Mouse (Mus musculus): ENCODE results near the gene Gucy2g. TPM values are rescaled to one million over a fixed set of nuclear protein-coding genes. Genes with fewer than 3 reads are reported as not detected.

Gucy2g gene
- total and polyA plus RNA-seq, 3 experiments, result not detected

DNA sequence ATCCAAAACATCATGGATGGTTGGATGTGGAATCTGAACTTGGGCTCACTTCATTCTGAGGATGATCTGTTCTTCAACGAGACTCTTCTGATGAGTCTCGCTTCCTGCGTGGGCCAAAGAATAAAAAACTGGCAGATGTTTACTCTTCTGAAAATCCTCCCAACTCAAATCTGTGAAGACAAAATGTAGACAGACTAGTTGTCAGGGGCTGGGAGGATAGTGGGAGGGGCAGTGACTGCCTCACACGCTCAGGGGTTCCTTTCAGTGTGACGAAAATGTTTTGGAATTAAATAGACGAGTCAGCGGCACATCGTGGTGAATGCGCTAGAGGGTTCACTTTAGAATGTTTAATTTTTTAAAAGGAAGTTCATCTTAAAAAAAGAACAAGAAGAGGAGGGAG is 15.1 kb upstream of the Gucy2g start:
- Histone ChIP-seq H3K4me1 (ENCODE audit: control insufficient read depth in 1 of 2, insufficient read depth in 2 of 2) (peaks cover 34 to 60% of the 10 kb centered on the region in 2 experiments), H3K9me3 (replicated peaks; ENCODE audit: low read length) (peaks cover 4% of the 10 kb centered on the region), H3K9ac (ENCODE audit: insufficient read depth, low read depth) (peak overlapping the region; percentile 41), H3K27ac (ENCODE audit: insufficient read depth, low read depth) (no peak overlapping the region; the same call in 1 of the 2 replicates), H3K79me2 (replicated peaks; ENCODE audit: control insufficient read depth, extremely low read depth, insufficient read depth, poor library complexity, severe bottlenecking) (peaks cover 64% of the 10 kb centered on the region), H3K4me3 (replicated peaks in 1 of 3; ENCODE audit: low read depth in 2 of 3, low read length in 2 of 3, poor library complexity in 1 of 3) (no peak overlapping the region), H3K4me2 (ENCODE audit: insufficient read depth, low read depth, poor library complexity, severe bottlenecking) (peak overlapping the region; percentile 69), H3K36me3 (replicated peaks in 1 of 2; ENCODE audit: control insufficient read depth in 1 of 2, insufficient read depth in 1 of 2, low read length in 1 of 2) (peaks cover 0 to 42% of the 10 kb centered on the region in 2 experiments), H3K27me3 (replicated peaks) (no peaks in the 10 kb centered on the region)
- DNase-seq (ENCODE audit: extremely low read depth), result no peak
- TF ChIP-seq NELFE (IDR thresholded peaks at IDR 0.05; ENCODE audit: low read depth, low read length), result no peak
- TF ChIP-seq POLR2A (IDR thresholded peaks at IDR 0.05; ENCODE audit: low read depth, low read length), result no peak
- TF ChIP-seq IRF4 (IDR thresholded peaks at IDR 0.05; ENCODE audit: low read depth, low read length), result no peak
- TF ChIP-seq HCFC1 (IDR thresholded peaks at IDR 0.05; ENCODE audit: low read depth, low read length), result no peak
- in situ Hi-C loops (cut with MboI; ENCODE audit: low pct_ligation_motif_present, low pct_unique_long_range_greater_than_20kb, low sequenced_read_pairs), result loop anchor here (5.0 kb wide), 1 partner anchor 41 kb away; no protein-coding TSS in a partner anchor
- dilution Hi-C loops (cut with MboI; ENCODE audit: extremely low pct_ligation_motif_present, extremely low pct_unique_long_range_greater_than_20kb, low sequenced_read_pairs), result no loop called here

DNA sequence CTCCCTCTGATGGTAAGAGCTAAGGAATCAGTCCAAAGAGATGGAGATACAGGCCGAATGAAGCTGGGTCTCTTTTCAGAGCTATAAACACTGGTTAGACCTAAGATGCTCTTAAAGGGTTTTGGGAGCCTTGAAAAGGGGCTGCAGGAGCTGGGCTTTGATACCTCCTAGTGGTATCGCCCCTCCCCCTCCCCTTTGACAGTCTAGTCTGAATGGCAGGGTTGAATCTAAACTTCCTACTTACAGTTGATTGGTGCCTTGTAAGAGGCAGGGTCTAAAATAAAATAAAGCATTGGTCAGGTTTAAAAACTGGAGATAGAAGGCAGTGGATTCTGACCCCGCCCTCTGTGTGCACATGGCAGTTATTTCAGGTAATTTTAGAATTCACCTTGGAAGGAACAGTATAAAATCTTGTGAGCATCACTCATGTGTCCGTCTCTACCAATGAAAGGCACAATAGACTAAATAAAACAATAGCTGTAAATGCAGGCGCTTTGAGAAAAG is 13.5 kb upstream of the Gucy2g start:
- Histone ChIP-seq H3K4me1 (ENCODE audit: control insufficient read depth in 1 of 2, insufficient read depth in 2 of 2) (peaks cover 24 to 45% of the 10 kb centered on the region in 2 experiments), H3K9me3 (replicated peaks; ENCODE audit: low read length) (peaks cover 4% of the 10 kb centered on the region), H3K27ac (ENCODE audit: insufficient read depth, low read depth) (peak overlapping the region; percentile 71; the same call in 1 of the 2 replicates), H3K27me3 (replicated peaks) (no peaks in the 10 kb centered on the region), H3K9ac (ENCODE audit: insufficient read depth, low read depth) (peak overlapping the region; percentile 79), H3K79me2 (replicated peaks; ENCODE audit: control insufficient read depth, extremely low read depth, insufficient read depth, poor library complexity, severe bottlenecking) (peaks cover 52% of the 10 kb centered on the region), H3K4me2 (ENCODE audit: insufficient read depth, low read depth, poor library complexity, severe bottlenecking) (peak overlapping the region; percentile 93), H3K4me3 (replicated peaks in 1 of 3; ENCODE audit: low read depth in 2 of 3, low read length in 2 of 3, poor library complexity in 1 of 3) (peak overlapping the region; percentile 70 to 96 (median 93)), H3K36me3 (replicated peaks in 1 of 2; ENCODE audit: control insufficient read depth in 1 of 2, insufficient read depth in 1 of 2, low read length in 1 of 2) (peaks cover 0 to 32% of the 10 kb centered on the region in 2 experiments)
- in situ Hi-C loops (cut with MboI; ENCODE audit: low pct_ligation_motif_present, low pct_unique_long_range_greater_than_20kb, low sequenced_read_pairs), result loop anchor here (5.0 kb wide), 1 partner anchor 43 kb away; no protein-coding TSS in a partner anchor
- DNase-seq (ENCODE audit: extremely low read depth), result peak; percentile 93
- dilution Hi-C loops (cut with MboI; ENCODE audit: extremely low pct_ligation_motif_present, extremely low pct_unique_long_range_greater_than_20kb, low sequenced_read_pairs), result no loop called here
- TF ChIP-seq EP300 (IDR thresholded peaks at IDR 0.05; ENCODE audit: low read length) (no peak), MAFK (IDR thresholded peaks at IDR 0.05; ENCODE audit: insufficient replicate concordance, low read length) (no peak), POLR2A (IDR thresholded peaks at IDR 0.05; ENCODE audit: low read depth, low read length) (peak; percentile 70), TCF12 (IDR thresholded peaks at IDR 0.05; ENCODE audit: low read depth, low read length) (peak; percentile 78), ZC3H11A (IDR thresholded peaks at IDR 0.05; ENCODE audit: low read depth, low read length) (no peak), POLR2AphosphoS2 (IDR thresholded peaks at IDR 0.05; ENCODE audit: low read depth, low read length) (no peak), BHLHE40 (IDR thresholded peaks at IDR 0.05; ENCODE audit: low read depth, low read length) (no peak), CTCF (conservative IDR thresholded peaks at IDR 0.05 in 1 of 2, IDR thresholded peaks at IDR 0.05 in 1 of 2; ENCODE audit: low read depth in 2 of 2, low read length in 2 of 2) (no peak), RCOR1 (conservative IDR thresholded peaks at IDR 0.05; ENCODE audit: low read depth, low read length) (no peak), NELFE (IDR thresholded peaks at IDR 0.05; ENCODE audit: low read depth, low read length) (peak; percentile 52; the same call in 1 of the 2 replicates), RAD21 (IDR thresholded peaks at IDR 0.05; ENCODE audit: low read depth, low read length) (no peak), KAT2A (IDR thresholded peaks at IDR 0.05; ENCODE audit: insufficient replicate concordance, low read length) (0 out of 2 replicates have a peak, but pooled peaks have one; percentile 34), USF2 (conservative IDR thresholded peaks at IDR 0.05; ENCODE audit: low read depth, low read length) (no peak), ELF1 (IDR thresholded peaks at IDR 0.05; ENCODE audit: low read depth, low read length) (peak; percentile 70), ZKSCAN1 (IDR thresholded peaks at IDR 0.05; ENCODE audit: borderline replicate concordance, low read depth, low read length) (no peak), MAX (IDR thresholded peaks at IDR 0.05; ENCODE audit: low read length) (peak; percentile 91), TBP (conservative IDR thresholded peaks at IDR 0.05; ENCODE audit: low read depth, low read length) (peak; percentile 92), ZMIZ1 (IDR thresholded peaks at IDR 0.05; ENCODE audit: low read depth, low read length) (no peak; the same call in 1 of the 2 replicates), MEF2A (IDR thresholded peaks at IDR 0.05; ENCODE audit: borderline replicate concordance, low read depth, low read length) (peak; percentile 54; the same call in 1 of the 2 replicates), PAX5 (IDR thresholded peaks at IDR 0.05; ENCODE audit: low read length) (no peak), JUN (IDR thresholded peaks at IDR 0.05; ENCODE audit: insufficient read depth, low read depth, low read length) (0 out of 2 replicates have a peak, but pooled peaks have one; percentile 10), GABPA (IDR thresholded peaks at IDR 0.05; ENCODE audit: insufficient replicate concordance, low read depth, low read length) (no peak), CHD2 (IDR thresholded peaks at IDR 0.05; ENCODE audit: low read length) (peak; percentile 90), CHD1 (IDR thresholded peaks at IDR 0.05; ENCODE audit: low read depth, low read length) (peak; percentile 68; the same call in 1 of the 2 replicates), MAZ (IDR thresholded peaks at IDR 0.05; ENCODE audit: low read depth, low read length) (peak; percentile 83; the same call in 1 of the 2 replicates), SMC3 (IDR thresholded peaks at IDR 0.05; ENCODE audit: low read depth, low read length) (no peak), USF1 (IDR thresholded peaks at IDR 0.05; ENCODE audit: low read depth, low read length) (no peak), IRF4 (IDR thresholded peaks at IDR 0.05; ENCODE audit: low read depth, low read length) (no peak; the same call in 1 of the 2 replicates), NRF1 (IDR thresholded peaks at IDR 0.05; ENCODE audit: low read depth, low read length) (no peak), JUND (conservative IDR thresholded peaks at IDR 0.05; ENCODE audit: low read depth, low read length) (peak; percentile 35; the same call in 1 of the 2 replicates), MXI1 (IDR thresholded peaks at IDR 0.05; ENCODE audit: low read depth, low read length) (peak; percentile 88)

Measured in CH12.LX (cell line).